Mouse (Mus musculus): ENCODE results near the gene Six4.
"Not testable (repeated sequence)": the region's sequence is repeated elsewhere in the genome, so short reads cannot be mapped to it uniquely, and the experiment has no call there.

Gene Six4

GRCm38 (mm10) chr12:73113196-73113595, at the start of gene Six4:
Gene Six4, minus strand, starts transcription at chr12:73113456.
- in situ Hi-C loops (cut with MseI, MboI) = no loop called here

GRCm38 (mm10) chr12:73162408-73163181, 49.3 kb upstream of the Six4 start:
- in situ Hi-C loops (cut with MseI, MboI) = no loop called here

GRCm38 (mm10) chr12:73160341-73160740, 47.1 kb upstream of the Six4 start:
- in situ Hi-C loops (cut with MseI, MboI) = no loop called here

- in situ Hi-C loops (cut with MseI, MboI) = no loop called here
These were observed 40.9 kb upstream of the Six4 start for GRCm38 (mm10) chr12:73154150-73154549.

GRCm38 (mm10) chr12:73151038-73151437, 37.8 kb upstream of the Six4 start:
- in situ Hi-C loops (cut with MseI, MboI) = not testable (repeated sequence)

- in situ Hi-C loops (cut with MseI, MboI) = no loop called here
These were observed 34.0 kb upstream of the Six4 start for GRCm38 (mm10) chr12:73147236-73147635.

GRCm38 (mm10) chr12:73140732-73141131, 27.5 kb upstream of the Six4 start:
- in situ Hi-C loops (cut with MseI, MboI) = no loop called here

- in situ Hi-C loops (cut with MseI, MboI) = no loop called here
These were observed 12.0 kb upstream of the Six4 start for GRCm38 (mm10) chr12:73125250-73125649.

- in situ Hi-C loops (cut with MseI, MboI) = no loop called here
These were observed 10.1 kb upstream of the Six4 start, which contains the start of gene Mnat1 for GRCm38 (mm10) chr12:73123093-73124041. Gene Mnat1, plus strand, starts transcription at chr12:73123717.

GRCm38 (mm10) chr12:73112326-73113087, 749 bp downstream of the Six4 start:
- in situ Hi-C loops (cut with MseI, MboI) = no loop called here

- in situ Hi-C loops (cut with MseI, MboI) = no loop called here
These were observed 1.5 kb downstream of the Six4 start for GRCm38 (mm10) chr12:73111561-73112325.

GRCm38 (mm10) chr12:73110431-73111111, 2.7 kb downstream of the Six4 start:
- in situ Hi-C loops (cut with MseI, MboI) = no loop called here

- in situ Hi-C loops (cut with MseI, MboI) = no loop called here
These were observed 5.4 kb downstream of the Six4 start for GRCm38 (mm10) chr12:73107821-73108220.

- in situ Hi-C loops (cut with MseI, MboI) = no loop called here
These were observed 9.5 kb downstream of the Six4 start for GRCm38 (mm10) chr12:73103713-73104112.

- in situ Hi-C loops (cut with MseI, MboI) = no loop called here
These were observed 14.7 kb downstream of the Six4 start for GRCm38 (mm10) chr12:73098593-73098992.

GRCm38 (mm10) chr12:73096177-73096576, 17.1 kb downstream of the Six4 start:
- in situ Hi-C loops (cut with MseI, MboI) = not testable (repeated sequence)

GRCm38 (mm10) chr12:73094605-73095004, 18.7 kb downstream of the Six4 start:
- in situ Hi-C loops (cut with MseI, MboI) = no loop called here

GRCm38 (mm10) chr12:73094189-73094588, 19.1 kb downstream of the Six4 start:
- in situ Hi-C loops (cut with MseI, MboI) = no loop called here

GRCm38 (mm10) chr12:73090672-73091335, 22.5 kb downstream of the Six4 start:
- in situ Hi-C loops (cut with MseI, MboI) = no loop called here

- in situ Hi-C loops (cut with MseI, MboI) = no loop called here
These were observed 24.3 kb downstream of the Six4 start for GRCm38 (mm10) chr12:73088911-73089310.

Measured in mouse trophoblast stem cell (cell line).